Mouse (Mus musculus) kidney, adult 2 months (tissue): Measurements from ENCODE around the gene Gdpd4. TPM values are rescaled to one million over a fixed set of nuclear protein-coding genes. Genes with fewer than 3 reads are reported as not detected.
A peak's percentile ranks its signal among the peaks of the same experiment; 100 is the strongest.

Experiments
- DNase-seq: peaks from one replicate; pipeline ENCODE4 v3.0.0; 2021
- H3K27ac ChIP-seq: fragments of 200-500 bp; 2 replicates; pipeline ENCODE4 v1.5.1; 2012; ENCODE audit warnings: low read depth, low read length, control low read depth, inconsistent platforms; ENCODE audit not compliant: insufficient read depth
- H3K27me3 ChIP-seq: fragments of 200-500 bp; replicated peaks from 2 replicates; pipeline ENCODE4 v1.6.1; 2012; ENCODE audit warnings: mild to moderate bottlenecking, moderate library complexity, low read length, inconsistent platforms; ENCODE audit not compliant: control insufficient read depth, insufficient read depth
- H3K36me3 ChIP-seq: fragments of 200-500 bp; 2 replicates; pipeline ENCODE4 v1.6.1; 2012; ENCODE audit warnings: mild to moderate bottlenecking, moderate library complexity, low read length, inconsistent platforms; ENCODE audit not compliant: control insufficient read depth, insufficient read depth
- H3K4me1 ChIP-seq: fragments of 200-500 bp; 2 replicates; pipeline ENCODE4 v1.6.1; 2011; ENCODE audit warnings: low read length; ENCODE audit not compliant: control insufficient read depth, insufficient read depth
- H3K4me3 ChIP-seq: fragments of 200-500 bp; 2 replicates; pipeline ENCODE4 v1.5.1; 2011; ENCODE audit warnings: mild to moderate bottlenecking, low read depth, low read length, control low read depth; ENCODE audit not compliant: insufficient read depth
- CTCF ChIP-seq: fragments of 200-500 bp; conservative IDR thresholded peaks from 2 replicates; pipeline ENCODE4 v1.5.1; 2011; ENCODE audit warnings: low read depth, mild to moderate bottlenecking, control low read depth, low read length, moderate library complexity, mixed read lengths; ENCODE audit not compliant: insufficient read depth, insufficient read length
- POLR2A ChIP-seq: fragments of 200-500 bp; IDR thresholded peaks from one replicate; pipeline ENCODE4 v1.6.1; 2011; ENCODE audit warnings: low read depth, low read length, control low read depth
- WGBS: fragments of 180-500 bp; shearing (Covaris S2); methylation state at CpG from one replicate; pipeline ENCODE4 v1.1.7; 2018; 5-methylcytosine and 5-hydroxymethylcytosine counted together
- polyA plus RNA-seq: library from polyadenylated mRNA; depleted of rRNA; stranded (reverse); fragments of >200 nt; gene quantifications from 2 replicates; pipeline ENCODE4 v1.2.3, GENCODE M21; 2012; rRNA removed

Gdpd4 gene
- not detected in 2 replicates for polyA plus RNA-seq

DNA sequence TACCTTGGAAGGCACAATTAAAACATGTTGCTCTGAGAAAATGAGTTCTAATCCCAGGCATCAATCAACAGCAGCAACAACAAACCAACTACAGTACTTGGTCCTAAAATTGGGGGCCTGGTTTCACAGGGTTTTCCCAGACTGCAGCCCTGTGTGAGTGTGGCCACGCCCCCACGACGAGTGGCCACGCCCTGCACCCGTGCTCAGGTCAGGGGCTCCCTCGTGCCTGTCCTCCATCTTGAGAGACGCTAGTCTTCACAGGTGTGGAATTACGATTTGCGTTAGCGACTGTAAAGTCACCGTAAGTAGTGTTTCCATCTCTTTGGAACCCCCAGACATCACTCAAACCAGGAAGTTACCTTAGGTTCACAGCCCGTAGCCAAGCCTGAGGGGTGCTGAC lies at the start of gene Gdpd4:
Gene Gdpd4 (plus strand): TSS at position 214 of the 400 bp plus-strand sequence.
- no peak for DNase-seq
- Histone ChIP-seq H3K4me3 (no peak within 1 kb of the TSS), H3K27ac (no peak within 1 kb of the TSS), H3K4me1 (no peaks in the 10 kb centered on the region), H3K36me3 (no peaks in the 10 kb centered on the region), H3K27me3 (no peaks in the 10 kb centered on the region; the same call in 1 of the 2 replicates)
- WGBS = 80% methylated on average over 12 of the region's 12 CpGs
- no peak for TF ChIP-seq POLR2A
- no peak for TF ChIP-seq CTCF

DNA sequence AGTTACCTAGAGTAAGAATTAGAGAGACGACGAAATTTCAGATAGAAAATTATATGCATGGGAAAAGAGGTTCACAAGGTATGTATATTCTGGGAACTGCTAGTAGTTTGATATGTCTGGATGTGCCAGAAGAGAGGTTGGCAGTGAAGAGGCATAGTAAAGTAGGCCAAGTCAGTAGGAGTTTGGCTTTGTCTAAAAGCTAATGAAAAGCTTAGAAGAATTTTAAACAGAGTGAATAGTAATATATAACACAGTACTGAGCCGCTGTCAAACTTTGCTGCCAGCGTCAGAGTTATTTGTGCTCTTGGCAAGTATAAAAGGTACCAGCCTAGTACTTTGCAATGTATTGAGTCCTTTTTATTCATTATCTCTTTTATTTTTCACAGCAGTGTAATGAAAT lies 47.4 kb upstream of the Gdpd4 start:
- no peak overlapping the region for H3K27ac ChIP-seq
- no peak overlapping the region for H3K4me3 ChIP-seq
- no peaks in the 10 kb centered on the region for H3K36me3 ChIP-seq
- TF ChIP-seq CTCF = no peak
- no peak for TF ChIP-seq POLR2A
- peak; percentile 31 for DNase-seq
- no peaks in the 10 kb centered on the region for H3K27me3 ChIP-seq
- H3K4me1 ChIP-seq = no peaks in the 10 kb centered on the region
- WGBS = 83% methylated on average over 4 of the region's 4 CpGs

DNA sequence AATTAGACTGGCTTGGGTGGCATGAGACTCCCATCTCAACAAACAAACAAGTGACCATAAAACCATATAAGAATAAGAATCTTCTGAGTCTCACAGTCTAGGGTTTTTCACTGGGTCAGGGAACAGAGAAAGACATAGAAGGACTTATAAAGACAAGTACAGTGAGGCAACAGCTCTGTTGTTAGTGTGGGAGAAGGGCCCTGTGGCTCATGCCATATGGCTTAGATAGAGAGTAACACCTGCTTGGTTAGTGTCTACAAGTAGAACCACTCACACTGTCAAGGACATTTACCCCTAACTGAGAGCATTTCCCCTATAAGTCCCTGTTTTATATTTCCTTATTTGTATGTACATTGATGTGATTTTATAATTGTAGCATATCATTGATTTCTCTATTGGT lies 46.4 kb upstream of the Gdpd4 start:
- no peaks in the 10 kb centered on the region for H3K27me3 ChIP-seq
- no peak overlapping the region for H3K4me3 ChIP-seq
- TF ChIP-seq CTCF = no peak
- no peak for TF ChIP-seq POLR2A
- H3K4me1 ChIP-seq = no peaks in the 10 kb centered on the region
- H3K27ac ChIP-seq = no peak overlapping the region
- H3K36me3 ChIP-seq = no peaks in the 10 kb centered on the region
- no peak for DNase-seq

DNA sequence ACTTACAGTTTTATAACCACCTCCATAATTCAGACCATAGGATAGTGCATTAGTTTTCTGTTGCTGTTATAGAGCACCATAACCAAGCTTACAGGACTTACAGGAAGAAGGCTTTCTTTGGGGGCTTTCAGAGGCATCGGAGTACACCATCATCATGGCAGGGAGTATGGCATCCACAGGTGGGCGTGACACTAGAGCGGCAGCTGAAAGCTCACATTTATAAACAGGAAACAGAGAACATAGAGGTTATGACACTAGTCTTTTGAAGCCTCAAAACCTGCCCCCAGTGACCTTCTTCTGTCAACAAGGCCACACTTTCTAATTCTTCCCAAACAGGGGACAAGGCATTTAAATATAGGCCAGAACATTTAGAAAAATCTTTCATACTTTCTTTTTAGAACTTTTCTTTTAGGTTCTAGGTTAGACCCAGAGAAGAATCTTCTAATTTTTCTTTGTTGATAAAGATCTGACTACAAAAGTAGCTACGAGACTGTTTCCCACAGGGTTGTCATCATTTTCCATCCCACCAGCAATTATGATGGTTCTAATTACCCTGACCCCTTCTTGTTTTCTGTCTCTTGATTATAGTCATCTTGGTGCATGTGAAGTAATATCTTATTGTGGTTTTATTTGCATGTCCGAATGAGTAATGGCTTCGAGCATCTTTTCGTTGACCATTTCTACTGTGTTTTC lies 41.8 kb upstream of the Gdpd4 start:
- H3K27ac ChIP-seq = no peak overlapping the region
- H3K4me1 ChIP-seq = no peaks in the 10 kb centered on the region
- 82% methylated on average over 7 of the region's 7 CpGs for WGBS
- H3K27me3 ChIP-seq = no peaks in the 10 kb centered on the region
- no peak for DNase-seq
- no peak for TF ChIP-seq POLR2A
- no peak overlapping the region for H3K4me3 ChIP-seq
- H3K36me3 ChIP-seq = no peaks in the 10 kb centered on the region

DNA sequence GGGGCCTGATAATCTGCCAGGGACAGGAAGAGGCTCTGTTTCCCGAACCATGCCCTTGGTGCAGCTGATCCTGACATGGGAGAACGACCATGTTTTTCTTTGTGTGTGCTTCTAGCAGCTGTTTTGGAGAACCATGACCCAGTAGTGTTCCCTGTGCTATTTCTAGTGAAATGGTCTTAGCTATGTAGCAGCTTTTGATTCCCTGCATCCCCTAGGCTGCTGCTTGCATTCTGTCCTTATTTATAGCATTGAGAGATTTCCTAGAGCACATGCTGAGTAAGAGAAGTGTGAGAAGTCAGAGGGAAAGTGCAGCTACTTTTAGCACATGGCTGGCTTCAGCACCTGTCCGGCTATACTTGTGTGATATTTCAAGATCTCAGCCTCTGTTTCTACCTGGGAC lies 8.1 kb upstream of the Gdpd4 start:
- 56% methylated on average over 3 of the region's 3 CpGs for WGBS
- no peak overlapping the region for H3K4me3 ChIP-seq
- H3K4me1 ChIP-seq = no peaks in the 10 kb centered on the region
- no peak for DNase-seq
- TF ChIP-seq POLR2A = no peak
- TF ChIP-seq CTCF = no peak
- no peak overlapping the region for H3K27ac ChIP-seq
- H3K27me3 ChIP-seq = no peaks in the 10 kb centered on the region
- H3K36me3 ChIP-seq = no peaks in the 10 kb centered on the region; the same call in 1 of the 2 replicates

DNA sequence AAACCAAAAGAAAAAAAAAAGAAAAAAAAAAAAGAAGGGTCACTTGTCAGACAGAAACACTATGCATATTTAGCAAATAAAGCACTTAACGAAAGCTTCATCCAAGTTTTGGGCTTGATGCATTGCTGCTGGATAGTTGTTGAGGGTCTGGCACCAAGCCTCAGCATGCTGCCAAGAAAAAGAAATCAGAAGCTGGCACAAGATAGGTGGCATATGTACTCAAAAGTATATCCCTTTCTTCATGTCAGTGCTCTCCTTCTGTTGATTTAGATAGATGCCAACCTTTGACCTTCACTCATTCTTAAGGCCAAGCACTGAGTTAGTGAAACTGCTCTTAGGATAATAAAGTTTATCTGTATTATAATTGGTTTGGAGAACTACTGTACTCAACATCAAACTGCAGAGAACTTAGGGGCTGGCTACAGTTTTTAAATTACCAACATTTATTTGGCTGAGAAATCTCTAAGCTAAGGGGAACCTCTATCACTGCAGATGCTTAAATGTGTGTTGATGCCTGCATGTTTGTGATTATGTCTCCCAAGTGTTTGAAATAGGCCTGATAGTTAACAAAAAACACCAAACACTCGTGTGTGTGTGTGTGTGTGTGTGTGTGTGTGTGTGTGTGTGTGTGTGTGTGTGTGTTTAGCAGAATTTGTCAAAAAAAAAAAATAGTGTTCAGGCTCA lies 4.8 kb upstream of the Gdpd4 start:
- no peak for DNase-seq
- Histone ChIP-seq H3K36me3 (no peaks in the 10 kb centered on the region; the same call in 1 of the 2 replicates), H3K27me3 (no peaks in the 10 kb centered on the region; the same call in 1 of the 2 replicates), H3K4me1 (no peaks in the 10 kb centered on the region), H3K27ac (no peak overlapping the region), H3K4me3 (no peak overlapping the region)
- WGBS = 69% methylated on average over 2 of the region's 2 CpGs
- TF ChIP-seq POLR2A (no peak), CTCF (no peak)

DNA sequence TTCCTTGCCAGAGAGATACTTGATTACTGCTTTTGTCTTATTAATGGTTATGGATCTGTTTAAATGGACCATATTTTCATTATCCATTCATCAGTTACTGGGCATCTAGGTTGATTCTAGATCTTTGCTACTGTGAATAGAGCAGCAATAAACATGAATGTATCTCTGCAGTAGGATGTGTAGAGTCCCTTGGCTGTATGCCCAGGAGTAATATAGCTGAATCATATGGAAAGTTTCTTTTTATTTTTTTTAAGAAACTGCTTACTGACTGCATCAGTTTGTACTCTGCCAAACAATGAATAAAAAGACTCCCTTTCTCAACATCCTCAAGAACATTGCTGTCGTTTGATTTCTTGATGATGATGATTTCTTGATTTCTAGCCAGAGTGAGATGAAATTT lies 6.1 kb downstream of the Gdpd4 start:
- WGBS = 70% methylated on average over 1 of the region's 1 CpGs
- TF ChIP-seq POLR2A = no peak
- no peak for TF ChIP-seq CTCF
- Histone ChIP-seq H3K4me3 (no peak overlapping the region), H3K27ac (no peak overlapping the region), H3K27me3 (no peaks in the 10 kb centered on the region), H3K4me1 (no peaks in the 10 kb centered on the region), H3K36me3 (no peaks in the 10 kb centered on the region)
- DNase-seq = no peak
